Mouse (Mus musculus) layer of hippocampus, adult 9-11 months (tissue): ENCODE measurements around the gene Ncf1.

Source experiments
- DNase-seq: peaks from one replicate; pipeline ENCODE4 v3.0.0; 2022

Gene Ncf1

DNA sequence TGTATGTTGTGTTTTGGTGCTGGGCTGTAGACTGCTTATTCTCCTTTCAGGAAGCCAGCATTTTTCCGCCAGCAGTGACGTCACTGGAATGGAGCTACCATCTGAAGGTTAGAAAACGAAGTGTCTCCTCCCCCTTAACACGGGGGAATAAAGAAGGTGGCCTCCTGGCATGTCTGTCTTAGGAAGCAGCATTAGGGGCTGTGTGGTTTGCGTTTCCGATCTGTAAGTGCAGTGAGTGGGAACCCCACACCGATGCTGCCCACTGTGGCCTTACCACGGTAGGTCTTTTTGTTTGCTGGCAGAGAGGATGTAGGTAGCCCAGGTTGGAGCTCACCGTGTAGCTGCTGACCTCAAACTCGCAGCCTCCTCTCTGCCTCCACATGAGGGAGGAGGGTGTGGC is 22.7 kb downstream of the Ncf1 start:
- DNase-seq, result no peak

DNA sequence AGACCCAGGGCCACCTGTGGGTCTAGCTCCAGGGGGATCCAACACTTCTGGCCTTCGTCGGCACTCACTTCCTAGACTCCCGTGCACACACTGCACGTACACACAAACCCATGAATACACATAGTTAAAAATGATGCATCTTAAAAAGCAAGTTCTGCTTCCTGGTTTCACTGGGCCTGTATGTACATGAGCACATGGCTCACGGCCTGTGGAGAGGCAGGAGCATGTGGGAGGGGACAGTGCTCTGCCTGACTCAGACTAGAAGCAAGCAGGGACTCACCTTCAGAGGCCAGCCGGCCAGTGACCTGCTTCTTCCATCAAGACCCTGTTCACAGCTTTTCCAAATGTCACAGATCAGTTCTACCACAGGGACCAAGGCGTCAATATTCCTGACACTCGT is 35.8 kb downstream of the Ncf1 start:
- DNase-seq, result no peak

DNA sequence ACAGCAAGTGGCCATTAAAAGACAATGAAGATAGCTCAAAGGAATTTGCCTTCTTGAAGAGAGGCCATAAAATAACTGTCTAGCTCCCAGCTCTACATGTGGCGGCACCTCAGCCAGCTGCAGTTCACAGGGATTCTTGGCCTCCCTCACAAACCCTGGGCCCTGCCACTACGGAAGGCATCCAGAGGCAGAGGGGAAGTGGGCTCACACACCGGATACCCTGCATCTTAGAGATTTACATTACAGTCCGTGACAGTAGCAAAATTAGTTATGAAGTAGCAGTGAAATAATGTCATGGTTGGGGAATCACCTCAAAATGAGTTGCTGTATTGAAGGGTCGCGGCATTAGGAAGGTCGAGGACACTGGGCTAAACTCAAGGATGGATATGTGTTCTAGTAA is 40.9 kb downstream of the Ncf1 start:
- DNase-seq, result no peak

DNA sequence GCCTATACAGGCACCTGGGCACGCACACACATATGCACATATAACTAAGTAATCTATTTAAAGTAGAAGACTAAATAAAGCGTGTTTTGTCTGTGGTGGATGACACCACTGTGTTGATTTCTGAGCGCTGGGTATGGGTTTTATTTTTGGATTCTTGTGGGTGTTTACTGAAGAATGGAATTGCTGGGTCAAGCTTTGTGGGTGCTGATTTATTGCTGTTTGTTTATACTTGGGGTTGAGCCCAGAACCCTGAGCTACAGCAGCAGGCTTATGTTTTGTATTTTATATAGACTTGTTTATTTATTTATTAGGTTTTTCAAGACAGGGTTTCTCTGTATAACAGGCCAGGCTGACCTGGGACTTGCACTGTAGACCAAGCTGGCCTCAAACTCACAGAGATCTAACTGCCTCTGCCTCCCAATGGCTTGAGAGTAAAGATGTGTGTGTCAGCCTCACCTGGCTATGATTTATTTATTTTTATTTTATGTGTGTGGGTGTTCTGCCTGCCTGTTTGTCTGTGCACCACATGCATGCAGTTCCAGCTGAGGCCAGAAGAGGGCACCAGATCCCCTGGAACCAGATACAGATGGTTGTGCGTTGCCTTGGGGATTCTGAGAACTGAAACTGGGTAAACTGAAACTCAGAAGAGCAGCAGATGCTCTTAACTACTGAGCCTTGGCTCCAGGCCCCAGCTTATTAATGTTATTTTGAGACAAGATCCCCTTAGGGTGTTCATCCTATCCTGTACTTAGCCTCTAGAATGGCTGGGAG is 42.3 kb downstream of the Ncf1 start:
- DNase-seq, result peak; percentile 52

DNA sequence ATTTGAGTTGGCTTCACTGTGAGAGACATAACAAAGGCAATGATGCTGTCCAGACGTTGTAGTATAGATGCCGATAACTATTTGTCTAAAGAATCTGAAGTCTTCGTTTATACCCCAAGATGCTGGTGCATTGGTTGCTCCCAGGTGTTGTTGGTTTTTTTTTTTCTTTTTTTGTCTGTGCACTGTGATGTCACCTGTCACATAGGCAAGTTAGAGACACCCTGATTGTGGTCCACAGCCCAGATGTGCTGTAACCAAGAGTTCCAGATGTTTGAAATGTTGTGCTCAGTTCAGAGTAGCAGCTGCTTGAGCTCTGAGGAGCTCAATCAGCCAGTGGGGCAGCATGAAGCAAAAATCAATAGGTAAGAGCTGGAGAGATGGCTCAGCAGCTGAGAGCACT is 43.4 kb downstream of the Ncf1 start:
- DNase-seq, result no peak

DNA sequence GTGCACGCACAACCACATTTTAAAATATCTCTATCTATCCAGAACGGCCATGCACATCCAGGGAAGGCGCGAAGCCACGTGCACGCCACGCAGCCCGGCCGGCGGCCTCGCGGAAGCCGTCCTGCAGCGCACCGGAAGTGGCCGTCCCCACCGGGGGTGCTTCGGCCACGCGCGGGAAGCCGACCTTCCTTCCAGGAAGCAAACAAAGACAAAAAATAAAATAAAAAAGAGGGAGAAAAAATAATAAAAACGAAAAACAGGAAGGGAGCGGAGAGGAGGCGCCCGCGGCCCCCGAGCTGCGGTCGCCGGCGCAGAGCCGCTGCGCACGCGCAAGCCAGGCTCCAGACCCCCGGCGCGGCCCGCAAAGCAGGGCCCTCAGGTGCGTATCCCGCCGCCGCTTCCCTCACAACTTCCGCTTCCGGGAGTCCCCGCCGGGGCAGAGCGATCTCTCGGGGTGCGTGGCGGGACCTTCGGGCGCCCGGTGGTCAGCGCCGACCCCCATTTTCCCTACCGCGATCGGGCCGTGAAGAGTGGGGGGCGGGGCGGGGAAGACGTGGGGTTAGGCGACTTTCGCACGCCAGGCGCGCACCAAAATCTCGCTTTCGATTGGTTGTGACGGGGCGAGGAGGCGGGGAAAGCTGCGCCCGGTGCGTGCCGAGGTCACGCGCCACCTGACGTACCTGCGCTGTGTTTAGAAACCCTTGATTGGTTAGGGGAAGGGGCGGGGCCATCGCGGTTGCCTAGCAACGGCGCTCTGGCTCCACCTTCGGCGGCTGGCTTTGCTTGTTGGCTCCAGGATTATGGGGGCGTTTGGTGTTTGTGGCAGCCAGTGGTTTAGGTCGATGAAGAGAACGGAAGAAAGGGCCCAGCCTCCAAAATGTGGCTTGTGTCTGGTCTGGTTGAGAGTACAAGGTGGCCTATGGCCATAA is 45.3 kb downstream of the Ncf1 start, which contains the start of gene Gtf2ird2:
Gene Gtf2ird2, plus strand, starts transcription at position 140 of the 929 bp plus-strand sequence.
- DNase-seq, result peak; percentile 99

DNA sequence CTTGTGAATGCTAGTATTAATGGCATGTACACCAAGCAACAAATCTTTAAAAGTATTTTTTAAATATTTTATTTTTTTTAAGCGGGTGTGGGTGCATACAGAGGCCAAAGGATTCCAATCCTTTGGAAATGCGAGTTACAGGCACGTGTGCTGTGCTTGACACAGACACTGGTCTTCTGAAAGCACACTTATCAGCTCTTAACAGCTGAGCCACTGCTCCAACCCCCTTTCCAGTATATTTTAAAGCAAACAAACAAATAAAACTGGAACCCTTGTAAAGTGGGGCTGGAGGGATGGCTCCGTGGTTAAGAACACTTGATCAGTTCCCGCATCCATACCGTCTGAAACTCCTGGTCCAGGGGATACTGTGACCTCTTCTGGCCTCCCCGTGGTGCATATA is 46.3 kb downstream of the Ncf1 start:
- DNase-seq, result no peak

DNA sequence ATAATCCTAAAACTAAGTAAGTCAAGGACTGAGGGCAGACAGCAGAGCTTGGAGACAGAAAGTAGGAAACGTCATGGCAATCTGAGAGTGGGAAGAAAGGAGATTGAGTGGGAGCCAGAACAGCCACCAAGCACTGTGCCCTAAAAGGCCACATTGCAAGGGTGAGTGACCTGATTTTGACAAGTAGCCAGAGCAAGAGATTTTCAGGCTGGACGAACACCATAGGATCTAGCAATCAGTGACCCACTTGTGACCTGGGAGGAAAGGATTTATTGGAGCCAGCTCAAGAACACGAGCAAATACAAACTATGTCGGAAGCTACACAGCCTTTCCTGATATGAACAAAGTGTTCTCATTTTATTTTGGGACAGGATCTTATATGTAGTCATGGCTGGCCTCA is 46.7 kb downstream of the Ncf1 start:
- DNase-seq, result no peak

DNA sequence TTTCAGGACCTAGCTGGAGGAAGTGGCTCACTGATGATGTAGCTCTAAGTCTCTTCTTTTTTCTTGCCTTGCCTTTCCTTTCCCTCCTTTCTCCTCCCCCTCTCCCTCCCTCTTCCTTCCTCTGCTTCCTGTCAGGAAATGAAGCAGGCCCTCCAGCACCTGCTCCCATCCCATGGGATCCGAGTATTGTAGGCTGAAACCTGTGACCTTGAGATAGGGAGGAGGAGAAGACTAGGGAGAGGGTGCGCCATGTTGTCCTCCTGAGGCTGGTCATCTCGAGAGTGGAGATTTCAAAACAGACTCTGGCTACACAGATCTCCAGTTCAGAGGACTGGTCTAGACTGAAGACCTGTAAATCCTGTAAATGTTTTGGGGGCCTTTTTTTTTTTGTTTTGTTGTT is 47.3 kb downstream of the Ncf1 start:
- no peak for DNase-seq

DNA sequence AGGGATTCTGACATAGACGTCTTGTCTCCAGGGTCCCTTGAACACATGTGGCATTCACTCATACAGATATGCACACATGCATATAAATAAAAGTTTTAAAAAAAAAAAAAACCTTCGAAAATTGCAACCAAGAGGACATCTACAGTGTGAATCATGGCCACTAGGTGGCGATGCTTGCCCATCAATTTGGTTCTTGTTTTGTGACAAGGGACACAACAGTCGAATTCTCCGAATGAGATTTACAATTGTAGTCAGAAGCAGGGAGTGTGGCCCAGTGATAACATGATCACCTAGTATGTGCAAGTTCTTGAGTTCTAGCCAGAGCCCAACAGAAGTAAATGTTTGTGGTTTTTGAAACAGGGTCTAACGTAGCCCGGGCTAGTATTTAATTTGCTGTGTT is 49.6 kb downstream of the Ncf1 start:
- DNase-seq, result peak; percentile 67

DNA sequence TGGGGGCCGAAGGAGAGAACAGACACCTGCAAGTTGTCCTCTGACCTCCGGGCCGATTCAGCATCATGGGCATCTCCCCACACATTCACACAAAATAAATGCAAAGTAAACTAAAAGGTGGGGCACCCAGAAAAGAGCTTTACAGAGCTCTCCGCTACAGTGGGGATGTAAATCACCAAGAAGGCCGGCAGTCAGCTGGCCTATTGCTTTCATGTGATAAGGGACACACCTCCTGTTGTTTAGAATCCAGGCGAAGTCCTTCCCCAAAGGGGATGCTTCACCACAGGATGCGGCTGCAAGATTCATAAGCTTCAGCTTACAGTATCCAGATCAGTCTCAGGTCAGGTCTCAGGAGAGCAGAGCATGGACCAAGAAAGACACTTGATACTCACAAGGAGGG is 50.9 kb downstream of the Ncf1 start:
- no peak for DNase-seq

DNA sequence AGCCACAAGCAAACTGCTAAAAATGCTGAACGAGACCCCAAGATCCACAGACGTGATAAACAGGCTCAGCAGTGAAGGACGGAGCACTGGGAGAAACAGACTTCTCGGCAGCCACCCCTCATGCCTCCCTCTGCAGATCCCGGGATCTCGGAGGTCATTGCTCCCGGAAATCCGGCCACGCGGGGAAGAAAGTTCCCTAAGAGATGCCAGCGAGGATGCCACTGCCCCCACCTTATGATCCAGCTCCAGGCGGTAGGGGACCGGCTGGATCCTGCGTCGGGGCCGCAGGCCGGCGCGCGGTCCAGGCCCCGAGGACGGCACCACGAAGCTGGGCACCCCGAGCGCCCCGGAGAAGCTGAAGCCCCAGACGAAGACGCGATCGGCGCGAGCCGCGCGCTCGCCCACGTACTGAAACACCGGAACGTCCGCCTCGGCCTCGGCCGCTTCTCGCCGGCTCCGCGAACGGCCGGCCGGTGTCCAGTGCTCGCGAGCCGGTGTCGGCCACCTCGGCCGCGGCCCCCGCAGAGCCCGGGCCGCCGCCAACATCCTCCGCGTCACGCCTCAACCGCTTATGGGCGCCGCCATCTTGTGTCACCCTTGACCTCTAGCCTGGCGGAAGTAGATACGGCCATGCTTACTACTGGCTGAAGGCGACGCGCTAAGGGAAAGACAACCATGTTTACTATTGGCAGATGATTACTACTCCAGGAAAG is 53.1 kb downstream of the Ncf1 start, which contains the start of gene Rcc1l:
Gene Rcc1l, minus strand, starts transcription at position 606 of the 713 bp plus-strand sequence.
- peak; percentile 90 for DNase-seq

DNA sequence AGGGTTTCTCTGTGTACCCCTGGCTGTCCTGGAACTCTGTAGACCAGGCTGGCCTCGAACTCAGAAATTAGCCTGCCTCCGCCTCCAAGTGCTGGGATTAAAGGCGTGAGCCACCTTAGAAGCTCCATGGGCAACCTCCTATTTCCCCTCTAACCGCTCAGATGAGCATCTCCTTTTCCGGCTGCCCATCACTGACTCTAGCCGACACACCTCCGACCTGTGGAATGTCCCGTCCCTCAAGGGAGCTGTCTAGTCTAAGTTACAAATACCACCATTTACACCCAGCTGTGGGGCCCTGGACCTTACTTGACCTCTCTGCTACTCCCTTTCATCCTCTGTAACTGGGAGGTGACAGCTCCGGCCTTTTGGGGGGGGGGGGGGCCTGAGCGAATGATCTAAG is 53.7 kb downstream of the Ncf1 start:
- no peak for DNase-seq

DNA sequence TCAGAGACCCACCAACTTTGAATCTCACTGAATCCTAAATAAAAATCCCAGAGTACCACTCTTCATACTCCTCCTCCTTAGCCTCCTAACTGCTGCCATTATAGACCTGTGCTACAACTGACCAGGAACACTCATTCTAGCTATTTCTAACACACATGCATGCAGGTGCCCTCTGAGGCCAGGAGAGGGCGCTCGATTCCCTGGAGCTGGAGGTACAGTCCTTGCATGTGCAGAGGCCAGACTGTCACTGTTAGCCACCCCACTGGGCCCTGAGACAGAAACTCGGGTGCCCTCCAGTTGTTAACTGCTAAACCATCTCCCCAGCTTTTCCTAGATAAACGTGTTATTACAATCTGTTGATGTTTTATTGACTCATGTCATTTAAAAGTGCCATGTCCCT is 56.2 kb downstream of the Ncf1 start:
- no peak for DNase-seq

DNA sequence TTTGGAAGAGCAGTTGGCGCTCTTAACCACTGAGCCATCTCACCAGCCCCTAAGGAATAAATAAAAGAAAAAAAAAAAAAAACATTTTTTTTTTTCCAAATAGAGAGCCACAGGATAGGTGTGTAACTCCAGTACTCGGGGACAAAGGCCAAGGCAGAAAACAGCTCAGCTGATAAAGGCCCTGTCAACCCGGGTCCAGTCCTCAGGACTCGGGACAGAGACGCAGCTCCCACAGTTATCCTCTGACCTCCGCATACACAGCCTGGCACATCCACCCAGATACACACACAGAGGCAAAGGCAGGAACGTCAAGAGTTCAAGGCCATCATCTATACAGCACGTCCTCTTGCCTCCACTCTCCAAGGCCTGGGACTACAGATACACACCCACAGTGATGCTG is 59.3 kb downstream of the Ncf1 start:
- DNase-seq, result no peak
